Mouse (Mus musculus) heart, postnatal 36 days (tissue): ENCODE data around the gene Wdr43. TPM values are rescaled to one million over a fixed set of nuclear protein-coding genes. Genes with fewer than 3 reads are reported as not detected.
"Not testable (repeated sequence)": the region's sequence is repeated elsewhere in the genome, so short reads cannot be mapped to it uniquely, and the experiment has no call there.

Experiments used
- DNase-seq, 2 experiments: peaks; one replicate each; pipeline ENCODE4 v3.0.0; 2021 to 2022
- intact Hi-C: fragments of 180-260 bp; cut with DNase I; formaldehyde crosslinking; loops from one replicate; pipeline ENCODE4 v1.15.1; 2025
- total RNA-seq, 2 experiments: library from RNA; stranded (reverse); gene quantifications; 2 replicates each; pipeline ENCODE4 v1.2.3; 2021

Wdr43 gene
- total RNA-seq, result 10 to 100 TPM; 21.0 to 22.1 TPM

- peak; percentile 94 to 95 for DNase-seq
- intact Hi-C loops, result loop anchor here (2.0 to 10.0 kb wide), 2 partner anchors 17 to 91 kb away; partner anchors contain the start of gene Ndc80
These were observed at the start of gene Wdr43 for GRCm38 (mm10) chr17:71615638-71616318. Gene Wdr43 (plus strand): TSS chr17:71615895.

DNA sequence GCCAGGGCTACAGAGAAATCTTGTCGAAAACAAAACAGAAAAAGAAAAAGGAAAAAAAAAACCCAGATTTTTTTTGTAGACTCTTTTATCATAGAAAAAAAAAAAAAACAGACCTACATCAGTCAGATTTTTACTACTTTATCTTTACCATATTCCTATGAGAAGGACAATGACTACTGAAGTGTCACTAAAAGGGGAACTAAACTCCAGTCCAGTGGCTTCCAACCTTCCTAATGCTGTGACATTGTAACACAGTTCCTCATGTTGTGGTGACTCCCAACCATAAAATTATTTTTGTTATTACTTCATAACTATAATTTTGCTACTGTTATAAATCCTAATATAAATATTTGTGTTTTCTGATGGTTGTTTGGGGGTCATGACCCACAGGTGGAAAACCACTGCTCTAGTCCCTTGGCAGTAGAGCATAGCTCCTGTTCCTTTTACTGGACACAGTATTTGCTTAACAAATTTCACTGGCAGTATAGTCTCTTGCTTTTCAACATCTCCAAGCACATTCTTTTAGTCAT, 36.5 kb upstream of the Wdr43 start:
- intact Hi-C loops, result no loop called here
- DNase-seq, result no peak

DNA sequence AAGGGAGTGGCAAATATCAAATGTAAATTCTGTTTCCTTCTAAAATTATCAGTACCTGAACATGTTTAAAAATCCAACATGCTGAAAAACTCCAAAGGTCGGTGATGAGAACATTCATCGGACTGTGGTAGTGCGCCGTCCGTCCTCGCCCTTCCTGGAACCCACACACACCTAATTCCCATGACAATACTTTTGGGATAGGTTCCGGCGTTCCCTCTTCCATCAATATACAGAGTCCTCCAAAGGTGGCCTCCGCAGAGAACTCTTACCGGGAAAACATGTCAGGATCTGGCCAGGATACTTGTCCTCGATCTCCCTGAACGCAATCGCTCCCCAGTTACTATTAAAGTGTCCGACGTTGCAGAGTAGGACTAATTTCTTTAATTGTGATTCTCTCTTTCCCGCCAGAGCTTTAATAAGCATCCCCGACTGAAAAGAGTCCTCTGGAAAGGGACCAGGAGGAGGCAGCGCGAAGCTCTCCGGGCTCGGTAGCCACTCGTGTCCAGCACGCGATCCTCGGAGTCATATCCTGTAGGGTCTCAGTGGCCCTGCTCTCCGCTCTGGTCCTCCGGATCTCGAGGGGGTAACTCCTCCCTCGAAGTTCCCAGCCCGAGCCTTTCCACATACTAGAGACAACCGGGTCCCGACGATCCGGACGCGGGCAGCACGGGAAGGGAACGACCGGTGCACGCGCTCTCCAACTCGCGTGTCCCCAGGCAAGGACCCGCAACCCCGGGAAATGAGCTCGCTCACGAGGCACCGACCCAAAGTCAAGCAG, 17.6 kb upstream of the Wdr43 start:
- DNase-seq, result no peak
- intact Hi-C loops, result loop anchor here (2.0 kb wide), 1 partner anchor 19 kb away; no protein-coding TSS in a partner anchor

DNA sequence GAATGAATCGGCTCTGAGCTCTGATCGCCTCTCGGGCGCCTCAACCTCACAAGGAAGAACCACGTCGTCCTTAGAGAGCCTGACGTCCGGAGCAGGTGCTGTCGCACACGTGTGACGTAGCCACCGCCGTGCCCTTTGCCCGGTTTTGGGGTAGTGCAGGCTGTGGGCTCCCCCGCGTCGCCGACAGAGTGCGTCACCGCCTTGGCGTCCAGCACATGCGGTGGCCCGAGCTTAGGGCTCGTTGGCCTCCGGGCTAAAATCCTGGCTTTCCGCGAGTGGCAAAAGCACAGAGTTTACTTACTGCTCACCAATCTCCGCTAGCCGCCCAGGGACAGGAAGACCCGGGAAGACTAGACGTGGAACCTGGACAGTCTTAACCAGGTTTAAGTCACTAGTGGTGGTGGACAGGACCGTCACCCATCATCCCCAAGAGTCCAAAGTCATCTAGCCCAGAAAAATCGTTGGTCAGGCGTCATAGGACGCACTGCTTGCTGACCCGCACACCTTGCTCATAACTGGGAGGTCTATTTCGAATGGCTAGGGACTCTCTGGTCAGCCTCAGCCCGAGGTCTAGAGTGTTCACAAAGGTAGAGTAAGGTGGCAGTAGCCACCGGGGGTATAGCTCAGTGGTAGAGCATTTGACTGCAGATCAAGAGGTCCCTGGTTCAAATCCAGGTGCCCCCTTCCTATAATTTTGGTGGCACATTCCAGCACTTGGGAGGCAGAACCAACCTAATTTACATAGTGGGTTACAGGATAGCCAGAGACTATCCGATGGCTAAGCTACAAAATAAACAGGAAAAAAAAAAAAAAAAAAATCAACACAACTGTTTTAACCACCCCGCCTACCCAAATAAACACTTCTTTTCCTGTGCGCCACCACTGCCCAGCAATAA, 16.8 kb upstream of the Wdr43 start:
- intact Hi-C loops, result loop anchor here (2.0 kb wide), 1 partner anchor 18 kb away; no protein-coding TSS in a partner anchor
- peak; percentile 79 to 83 for DNase-seq

DNA sequence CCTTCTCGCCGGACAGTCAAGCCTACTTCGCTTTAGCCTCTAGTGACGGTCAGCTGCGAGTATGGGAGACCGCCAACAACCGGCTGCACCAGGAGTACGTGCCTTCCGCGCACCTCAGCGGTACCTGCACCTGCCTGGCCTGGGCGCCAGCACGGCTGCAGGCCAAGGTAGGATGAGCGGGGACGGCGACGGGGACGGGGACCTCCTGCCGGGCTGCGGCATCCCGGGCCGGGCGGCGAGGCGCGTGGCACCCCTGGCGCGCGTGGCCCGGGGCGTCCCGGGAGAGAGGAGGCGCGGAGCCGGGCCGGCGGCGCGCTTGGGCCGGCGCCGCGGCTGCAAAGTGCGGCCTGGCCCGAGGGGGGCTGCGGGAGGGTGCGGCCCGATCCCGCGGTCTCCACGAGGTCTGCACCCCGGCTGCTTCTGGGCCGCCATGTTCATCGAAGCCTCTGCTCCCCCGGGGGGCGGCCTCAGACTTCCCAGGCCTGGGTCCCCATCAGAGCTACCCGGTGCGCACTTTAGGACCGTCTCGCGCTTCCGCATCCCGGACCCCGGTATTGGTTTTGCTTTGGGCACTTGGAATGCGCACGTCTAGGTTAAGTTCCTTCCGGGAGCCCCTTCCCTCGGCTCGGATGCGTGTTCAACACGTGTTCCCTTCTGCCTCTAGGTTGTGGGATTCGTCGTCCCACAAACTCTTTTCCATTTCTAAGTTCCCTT, 781 bp downstream of the Wdr43 start:
- DNase-seq, result peak; percentile 11 to 16
- intact Hi-C loops, result loop anchor here (2.0 to 10.0 kb wide), 2 partner anchors 18 to 92 kb away; partner anchors contain the start of gene Ndc80

DNA sequence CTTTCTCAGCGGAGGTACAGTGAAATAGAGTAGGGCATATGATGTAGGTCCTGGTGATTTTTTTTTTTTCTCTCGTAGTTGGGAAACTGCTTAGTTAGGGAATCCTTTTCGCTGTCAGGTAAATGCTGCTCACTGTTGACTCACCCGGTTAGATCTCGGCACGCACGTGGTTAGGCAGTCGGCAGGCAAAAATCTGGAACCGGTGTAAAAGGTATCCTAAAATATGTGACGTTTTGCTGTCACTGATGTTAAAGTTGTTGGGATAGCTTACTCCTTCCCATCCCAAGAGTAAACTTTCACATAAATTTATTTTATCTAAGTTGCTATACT, 1.3 kb downstream of the Wdr43 start:
- intact Hi-C loops, result loop anchor here (2.0 to 10.0 kb wide), 2 partner anchors 18 to 92 kb away; partner anchors contain the start of gene Ndc80
- no peak for DNase-seq

GRCm38 (mm10) chr17:71617974-71618373, 2.3 kb downstream of the Wdr43 start:
- no peak for DNase-seq
- intact Hi-C loops, result loop anchor here (2.0 to 10.0 kb wide), 2 partner anchors 19 to 93 kb away; partner anchors contain the start of gene Ndc80

DNA sequence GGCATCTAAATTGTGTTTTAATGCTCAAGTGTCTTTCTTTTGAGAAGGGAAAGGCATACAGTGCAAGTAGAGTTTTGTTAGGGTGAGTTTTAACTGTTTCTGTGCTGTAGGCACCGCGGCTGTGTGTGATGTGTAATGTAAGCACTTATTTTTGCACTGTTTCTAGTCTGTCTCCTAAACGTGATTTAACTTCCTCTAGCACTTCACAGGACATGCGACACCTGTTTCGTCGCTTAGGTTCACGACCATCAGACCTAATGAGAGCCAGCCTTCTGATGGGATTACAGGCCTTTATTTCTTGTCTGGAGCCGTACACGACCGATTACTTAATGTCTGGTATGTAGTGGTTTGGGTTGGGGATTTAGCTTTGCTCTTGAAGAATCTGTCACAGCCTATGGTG, 16.1 kb downstream of the Wdr43 start:
- DNase-seq, result no peak
- intact Hi-C loops, result no loop called here

DNA sequence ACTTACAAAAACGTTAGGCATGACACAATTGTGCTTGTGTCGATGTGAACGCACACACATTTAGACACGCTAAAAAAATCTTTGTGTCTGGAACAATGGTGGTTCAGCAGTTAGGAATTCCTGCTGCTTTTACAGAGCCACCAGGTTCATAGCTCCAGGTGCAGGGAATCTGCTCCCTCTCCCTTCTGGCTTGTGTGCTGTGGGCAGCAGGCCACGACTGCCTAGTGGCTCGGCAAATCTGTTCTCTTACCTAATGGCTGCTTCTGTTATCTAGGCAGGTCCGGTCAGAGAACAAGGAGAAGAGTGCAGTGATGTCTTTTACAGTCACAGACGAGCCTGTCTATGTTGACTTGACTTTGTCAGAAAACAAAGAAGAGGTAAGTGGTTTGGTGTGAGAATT, 17.7 kb downstream of the Wdr43 start:
- intact Hi-C loops, result no loop called here
- DNase-seq, result no peak

DNA sequence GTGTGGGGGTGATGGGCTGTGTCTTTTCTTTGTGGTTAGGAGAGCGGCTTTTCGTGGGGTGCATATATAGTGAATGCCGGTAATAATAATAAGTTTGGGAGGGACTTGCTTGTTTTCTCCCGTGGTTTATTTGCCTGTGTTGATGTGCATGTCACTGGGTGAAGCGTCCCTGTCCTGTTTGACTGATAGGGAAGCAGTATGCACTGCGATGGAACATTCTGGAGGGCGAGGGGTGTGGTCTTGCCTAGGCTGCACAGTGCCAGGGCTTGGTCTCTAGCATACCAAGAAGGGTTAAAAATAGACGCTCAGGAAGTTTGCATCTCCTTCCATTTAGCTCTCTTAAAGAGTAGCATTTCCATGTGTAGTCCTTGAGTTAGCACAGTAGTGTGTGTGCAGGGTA, 21.1 kb downstream of the Wdr43 start:
- DNase-seq, result no peak
- intact Hi-C loops, result no loop called here

GRCm38 (mm10) chr17:71637750-71638265, 22.1 kb downstream of the Wdr43 start:
- intact Hi-C loops, result no loop called here
- DNase-seq, result no peak

GRCm38 (mm10) chr17:71639056-71639455, 23.4 kb downstream of the Wdr43 start:
- DNase-seq, intact Hi-C loops: not testable (repeated sequence)

GRCm38 (mm10) chr17:71640421-71641085, 24.9 kb downstream of the Wdr43 start:
- intact Hi-C loops, result no loop called here
- DNase-seq, result no peak

GRCm38 (mm10) chr17:71642190-71642589, 26.5 kb downstream of the Wdr43 start:
- no peak for DNase-seq
- intact Hi-C loops, result no loop called here

DNA sequence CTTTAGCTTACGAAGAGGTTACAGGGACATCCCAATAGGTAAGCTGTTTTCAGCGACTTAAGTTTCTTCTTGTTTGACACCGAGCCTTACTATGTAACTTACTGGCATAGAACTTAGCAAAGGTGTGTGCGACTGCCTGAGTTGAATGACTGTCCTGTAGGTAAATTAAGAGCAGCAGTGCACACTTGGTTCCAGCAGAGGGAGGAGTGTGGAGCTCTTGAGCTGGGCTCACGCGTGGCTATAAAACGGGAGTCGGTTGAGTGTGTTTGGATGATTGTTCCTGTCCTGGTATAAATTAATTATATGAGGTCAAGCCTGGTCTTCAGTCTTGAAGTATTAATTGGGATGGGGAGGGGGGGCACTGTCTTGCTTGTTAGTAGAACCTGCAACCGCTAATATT, 34.3 kb downstream of the Wdr43 start:
- intact Hi-C loops, result no loop called here
- DNase-seq, result no peak

GRCm38 (mm10) chr17:71652495-71652894, 36.8 kb downstream of the Wdr43 start:
- no peak for DNase-seq
- intact Hi-C loops, result no loop called here

GRCm38 (mm10) chr17:71652934-71653333, 37.2 kb downstream of the Wdr43 start:
- no peak for DNase-seq
- intact Hi-C loops, result no loop called here

GRCm38 (mm10) chr17:71657521-71657920, 41.8 kb downstream of the Wdr43 start:
- DNase-seq, result no peak
- intact Hi-C loops, result no loop called here

GRCm38 (mm10) chr17:71658666-71659065, 43.0 kb downstream of the Wdr43 start:
- DNase-seq, result no peak
- intact Hi-C loops, result no loop called here
